Mouse (Mus musculus) ES-E14 (cell line): ENCODE measurements around the gene Kif26a. TPM values are rescaled to one million over a fixed set of nuclear protein-coding genes. Genes with fewer than 3 reads are reported as not detected.

Source experiments
- DNase-seq: peaks from one replicate; pipeline ENCODE4 v3.0.0-alpha.2; 2013; ENCODE audit warnings: low read depth, low spot score
- H3K27ac ChIP-seq: 2 replicates; pipeline ENCODE4 v1.5.1; 2012; ENCODE audit warnings: low read depth, mild to moderate bottlenecking, low read length, moderate library complexity, mixed read lengths; ENCODE audit not compliant: poor library complexity, insufficient read depth, severe bottlenecking
- H3K36me3 ChIP-seq: 2 replicates; pipeline ENCODE4 v1.6.1; 2012; ENCODE audit warnings: mild to moderate bottlenecking, low read length, moderate library complexity, mixed read lengths; ENCODE audit not compliant: control insufficient read depth, poor library complexity, insufficient read depth, severe bottlenecking
- H3K4me1 ChIP-seq, 2 experiments: fragments of 150-350 bp in 1 of 2; sonication (generic) in 1 of 2; 2 replicates each; pipeline ENCODE4 v1.6.1; 2012; ENCODE audit warnings: low read length in 2 of 2, mild to moderate bottlenecking in 1 of 2, mixed read lengths in 1 of 2; ENCODE audit not compliant: control insufficient read depth in 2 of 2, insufficient read depth in 2 of 2, poor library complexity in 1 of 2
- H3K4me3 ChIP-seq, 2 experiments: fragments of 150-350 bp in 1 of 2; sonication (generic) in 1 of 2; 2 replicates each; pipeline ENCODE4 v1.5.1; 2012; ENCODE audit warnings: low read length in 2 of 2, low read depth in 1 of 2, mild to moderate bottlenecking in 1 of 2, mixed read lengths in 1 of 2; ENCODE audit not compliant: insufficient read depth in 1 of 2, poor library complexity in 1 of 2, severe bottlenecking in 1 of 2
- H3K9ac ChIP-seq: 2 replicates; pipeline ENCODE4 v1.6.1; 2012; ENCODE audit warnings: low read depth, mild to moderate bottlenecking, low read length, mixed read lengths; ENCODE audit not compliant: poor library complexity, insufficient read depth, severe bottlenecking
- H3K9me3 ChIP-seq: fragments of 150-350 bp; sonication (generic); 2 replicates; pipeline ENCODE4 v1.6.1; 2012; ENCODE audit warnings: low read depth, mild to moderate bottlenecking, low read length; ENCODE audit not compliant: control insufficient read depth, insufficient read depth
- CHD2 ChIP-seq: IDR thresholded peaks from 2 replicates; pipeline ENCODE4 v1.6.1; 2014; ENCODE audit warnings: mild to moderate bottlenecking, low read depth, low read length, inconsistent platforms
- HCFC1 ChIP-seq: IDR thresholded peaks from 2 replicates; pipeline ENCODE4 v1.6.1; 2012; ENCODE audit warnings: low read length, inconsistent platforms, borderline replicate concordance; ENCODE audit not compliant: insufficient read depth
- MAFK ChIP-seq: IDR thresholded peaks from 2 replicates; pipeline ENCODE4 v1.6.1; 2014; ENCODE audit warnings: mild to moderate bottlenecking, low read depth, low read length, inconsistent platforms; ENCODE audit not compliant: insufficient read depth
- ZC3H11A ChIP-seq: IDR thresholded peaks from 2 replicates; pipeline ENCODE4 v1.6.1; 2012; ENCODE audit warnings: low read depth, mild to moderate bottlenecking, inconsistent platforms, low read length, borderline replicate concordance
- ZNF384 ChIP-seq: IDR thresholded peaks from 2 replicates; pipeline ENCODE4 v1.6.1; 2012; ENCODE audit warnings: low read depth, low read length, inconsistent platforms
- in situ Hi-C, 2 experiments: fragments of 600-800 bp; cut with MboI; formaldehyde crosslinking; loops; one replicate each; pipeline ENCODE4 v1.15.1; 2025; ENCODE audit warnings: low sequenced_read_pairs in 2 of 2, inconsistent platforms in 1 of 2; ENCODE audit not compliant: unreplicated experiment in 2 of 2
- total RNA-seq: library from RNA; depleted of rRNA; stranded (reverse); fragments of 300-350 nt; gene quantifications from 2 replicates; pipeline ENCODE4 v1.2.3, GENCODE M21; 2012

The Kif26a gene
- total RNA-seq, 1 experiment: 6.1 TPM

GRCm38 (mm10) chr12:112112686-112113396 is 33.2 kb upstream of the Kif26a start:
- TF ChIP-seq HCFC1: no peak
- TF ChIP-seq MAFK: no peak
- no peak for TF ChIP-seq ZNF384
- TF ChIP-seq ZC3H11A: no peak
- no peak for TF ChIP-seq CHD2
- Histone ChIP-seq H3K27ac (no peak overlapping the region), H3K4me3 (peak overlapping the region in 1 of 2 experiments; percentile 32; a peak in 1 of 4 replicates), H3K9me3 (no peaks in the 10 kb centered on the region), H3K36me3 (no peaks in the 10 kb centered on the region), H3K9ac (no peak overlapping the region), H3K4me1 (peaks cover 0 to 17% of the 10 kb centered on the region in 2 experiments; a peak in 2 of 4 replicates)
- in situ Hi-C loops: no loop called here
- peak; percentile 58 for DNase-seq

- no peak for TF ChIP-seq HCFC1
- no peak for TF ChIP-seq ZNF384
- TF ChIP-seq CHD2: no peak
- TF ChIP-seq ZC3H11A: no peak; the same call in 1 of the 2 replicates
- no peak for TF ChIP-seq MAFK
- Histone ChIP-seq H3K4me1 (peaks cover 0 to 19% of the 10 kb centered on the region in 2 experiments; a peak in 2 of 4 replicates), H3K9ac (no peak overlapping the region), H3K4me3 (no peak overlapping the region), H3K36me3 (no peaks in the 10 kb centered on the region), H3K9me3 (no peaks in the 10 kb centered on the region), H3K27ac (no peak overlapping the region)
- DNase-seq: peak; percentile 50
- in situ Hi-C loops: no loop called here
These were observed 32.3 kb upstream of the Kif26a start for GRCm38 (mm10) chr12:112113710-112114109.

- Histone ChIP-seq H3K9ac (no peak overlapping the region), H3K36me3 (no peaks in the 10 kb centered on the region), H3K9me3 (no peaks in the 10 kb centered on the region), H3K4me3 (no peak overlapping the region), H3K4me1 (peaks cover 0 to 19% of the 10 kb centered on the region in 2 experiments; a peak in 2 of 4 replicates), H3K27ac (no peak overlapping the region)
- no peak for TF ChIP-seq ZNF384
- TF ChIP-seq MAFK: no peak
- TF ChIP-seq CHD2: no peak
- TF ChIP-seq ZC3H11A: no peak
- no peak for TF ChIP-seq HCFC1
- no peak for DNase-seq
- in situ Hi-C loops: no loop called here
These were observed 29.0 kb upstream of the Kif26a start for GRCm38 (mm10) chr12:112117006-112117405.

GRCm38 (mm10) chr12:112117649-112118048 is 28.4 kb upstream of the Kif26a start:
- Histone ChIP-seq H3K9me3 (no peaks in the 10 kb centered on the region), H3K4me3 (no peak overlapping the region), H3K9ac (no peak overlapping the region), H3K36me3 (no peaks in the 10 kb centered on the region), H3K4me1 (peaks cover 0 to 14% of the 10 kb centered on the region in 2 experiments; a peak in 1 of 4 replicates), H3K27ac (no peak overlapping the region)
- in situ Hi-C loops: no loop called here
- no peak for TF ChIP-seq MAFK
- no peak for TF ChIP-seq CHD2
- no peak for TF ChIP-seq HCFC1
- no peak for TF ChIP-seq ZNF384
- no peak for TF ChIP-seq ZC3H11A
- DNase-seq: no peak
